Mouse (Mus musculus) layer of hippocampus, adult 9-10 months (tissue): ENCODE data around the gene Nalcn.

Experiments used
- DNase-seq: peaks from one replicate; pipeline ENCODE4 v3.0.0; 2022; ENCODE audit warnings: low spot score

Gene Nalcn

GRCm38 (mm10) chr14:123512923-123513322, 114.0 kb downstream of the Nalcn start:
- DNase-seq, result no peak

GRCm38 (mm10) chr14:123495544-123495943, 131.4 kb downstream of the Nalcn start:
- no peak for DNase-seq

GRCm38 (mm10) chr14:123488575-123489207, 138.3 kb downstream of the Nalcn start:
- no peak for DNase-seq

- no peak for DNase-seq
These were observed 164.9 kb downstream of the Nalcn start for GRCm38 (mm10) chr14:123462026-123462425.

GRCm38 (mm10) chr14:123446031-123446430, 180.9 kb downstream of the Nalcn start:
- no peak for DNase-seq

GRCm38 (mm10) chr14:123435542-123435941, 191.4 kb downstream of the Nalcn start:
- DNase-seq, result no peak

- DNase-seq, result peak; percentile 18
These were observed 250.6 kb downstream of the Nalcn start for GRCm38 (mm10) chr14:123376167-123376855.

GRCm38 (mm10) chr14:123371522-123371921, 255.4 kb downstream of the Nalcn start:
- DNase-seq, result no peak

- DNase-seq, result no peak
These were observed 267.3 kb downstream of the Nalcn start for GRCm38 (mm10) chr14:123359691-123360090.

- DNase-seq, result no peak
These were observed 274.0 kb downstream of the Nalcn start for GRCm38 (mm10) chr14:123352973-123353372.

- no peak for DNase-seq
These were observed 295.1 kb downstream of the Nalcn start for GRCm38 (mm10) chr14:123331841-123332240.

GRCm38 (mm10) chr14:123314369-123314768, 312.6 kb downstream of the Nalcn start:
- DNase-seq, result peak; percentile 30

- DNase-seq, result no peak
These were observed 314.6 kb downstream of the Nalcn start for GRCm38 (mm10) chr14:123312371-123312770.

GRCm38 (mm10) chr14:123296068-123296467, 330.9 kb downstream of the Nalcn start:
- DNase-seq, result no peak

GRCm38 (mm10) chr14:123291118-123292007, 335.6 kb downstream of the Nalcn start:
- no peak for DNase-seq

GRCm38 (mm10) chr14:123282165-123282564, 344.8 kb downstream of the Nalcn start:
- no peak for DNase-seq

GRCm38 (mm10) chr14:123272121-123272520, 354.8 kb downstream of the Nalcn start:
- DNase-seq, result no peak

GRCm38 (mm10) chr14:123240738-123241137, 386.2 kb downstream of the Nalcn start:
- no peak for DNase-seq

GRCm38 (mm10) chr14:123239945-123240344, 387.0 kb downstream of the Nalcn start:
- DNase-seq, result no peak

GRCm38 (mm10) chr14:123237002-123237401, 389.9 kb downstream of the Nalcn start:
- DNase-seq, result no peak

GRCm38 (mm10) chr14:123232630-123233206, 394.2 kb downstream of the Nalcn start:
- DNase-seq, result no peak
